Mouse (Mus musculus) right cerebral cortex, adult 18-20 months (tissue): ENCODE measurements around the gene Enc1.

Source experiments
- DNase-seq: peaks from one replicate; pipeline ENCODE4 v3.0.0; 2022; ENCODE audit warnings: mixed read lengths

The Enc1 gene

DNA sequence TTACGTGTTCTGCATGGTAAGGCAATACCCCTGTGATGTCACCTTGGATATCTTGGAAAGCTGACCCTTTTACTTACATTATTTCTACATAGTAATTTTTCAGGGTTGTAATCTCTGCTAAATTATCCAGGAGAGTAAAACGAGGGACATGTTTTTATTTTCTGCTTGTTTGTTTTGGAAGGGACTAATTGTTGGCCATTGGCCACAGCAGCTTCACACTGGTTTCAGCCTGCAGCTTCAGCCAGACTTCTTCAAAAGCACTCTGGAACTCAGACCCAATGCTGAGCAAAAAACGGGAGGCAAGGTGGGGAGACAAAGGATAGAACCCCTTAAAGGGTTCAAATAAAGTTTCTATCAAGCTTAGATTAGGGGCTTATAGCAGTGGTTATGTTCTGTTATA is 10.8 kb upstream of the Enc1 start:
- no peak for DNase-seq

DNA sequence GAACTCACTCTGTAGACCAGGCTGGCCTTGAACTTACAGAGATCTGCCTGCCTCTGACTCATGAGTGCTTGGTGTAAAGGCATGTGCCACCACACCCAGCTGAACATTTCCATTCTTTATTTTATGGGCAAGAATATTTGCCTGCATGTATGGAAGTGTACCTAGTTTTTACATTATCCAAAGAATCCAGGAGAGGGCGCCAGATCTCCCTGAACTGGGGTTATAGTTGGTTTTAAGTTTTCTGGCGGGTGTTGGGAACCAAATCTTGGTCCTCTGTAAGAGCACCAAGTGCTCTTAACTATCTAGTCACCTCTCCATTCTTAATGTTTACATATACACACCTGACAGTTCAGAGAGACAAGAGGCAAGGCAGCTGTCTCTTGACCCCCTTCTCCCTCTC is 7.8 kb upstream of the Enc1 start:
- no peak for DNase-seq

DNA sequence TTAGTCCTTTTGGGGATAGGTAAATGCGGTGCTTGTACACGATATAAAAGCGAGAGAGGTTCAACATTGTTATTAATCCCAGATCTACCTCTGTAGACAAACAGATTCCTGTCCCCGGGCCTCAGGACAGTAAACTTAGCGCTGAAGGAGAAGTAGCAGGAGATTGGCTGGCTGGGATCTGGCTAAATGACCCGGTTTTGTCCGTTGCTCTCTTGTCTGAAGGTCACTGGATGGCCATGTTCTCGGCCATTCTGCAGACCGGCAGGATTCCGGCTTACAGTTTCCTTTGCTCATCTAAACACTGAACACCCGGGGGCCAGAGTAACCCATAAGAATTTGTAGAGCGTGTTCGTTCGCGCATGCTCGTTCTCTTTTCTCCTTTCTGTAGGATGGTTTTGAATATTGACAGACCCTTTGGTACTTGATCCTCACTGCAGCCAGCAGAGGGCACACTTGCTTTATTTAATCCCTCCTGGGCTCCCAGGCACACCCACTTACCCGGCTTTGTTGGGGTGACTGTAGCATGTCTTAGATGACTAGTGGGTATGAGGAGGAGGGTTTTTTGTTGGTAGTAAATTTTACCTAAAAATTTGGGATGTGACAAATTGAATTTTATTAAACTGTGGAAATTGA is 6.0 kb upstream of the Enc1 start:
- DNase-seq, result peak; percentile 91

DNA sequence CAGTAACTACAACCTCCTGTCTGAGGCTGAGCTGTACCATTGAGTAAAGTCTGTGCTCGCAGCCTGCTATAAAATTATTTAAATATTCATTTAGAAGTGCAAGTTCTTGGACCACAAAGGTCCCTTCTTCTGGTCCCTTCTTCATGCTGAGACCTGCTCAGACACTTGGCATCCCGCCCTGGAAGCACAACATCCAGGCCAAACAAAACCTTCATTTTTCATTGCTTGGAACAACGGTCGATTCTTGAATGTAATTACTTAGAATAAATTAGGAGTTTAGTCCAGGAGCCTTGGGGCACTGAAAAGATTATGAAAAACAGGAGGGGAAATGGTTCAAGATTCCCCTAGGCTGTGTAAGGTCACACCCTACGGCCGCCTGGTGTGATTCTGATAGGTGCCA is 5.0 kb upstream of the Enc1 start:
- no peak for DNase-seq

DNA sequence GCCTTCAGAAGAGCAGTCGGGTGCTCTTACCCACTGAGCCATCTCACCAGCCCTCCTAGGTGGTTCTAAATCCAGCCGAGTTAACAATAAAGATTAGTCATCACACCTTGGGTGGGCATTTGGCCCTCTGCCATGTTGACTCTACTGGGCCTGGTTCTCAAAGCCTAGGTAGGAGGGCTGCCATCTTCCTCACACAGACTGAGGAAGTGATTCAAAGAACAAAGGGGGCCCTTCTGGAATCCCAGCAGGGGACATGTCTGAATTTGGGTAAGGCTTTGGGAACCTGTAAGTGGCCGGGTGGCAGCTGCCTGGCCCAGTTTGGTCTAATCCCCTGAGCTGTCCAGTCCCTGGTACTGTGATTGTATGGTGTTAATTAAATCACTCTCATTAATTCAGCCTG is 3.2 kb upstream of the Enc1 start:
- DNase-seq, result no peak

DNA sequence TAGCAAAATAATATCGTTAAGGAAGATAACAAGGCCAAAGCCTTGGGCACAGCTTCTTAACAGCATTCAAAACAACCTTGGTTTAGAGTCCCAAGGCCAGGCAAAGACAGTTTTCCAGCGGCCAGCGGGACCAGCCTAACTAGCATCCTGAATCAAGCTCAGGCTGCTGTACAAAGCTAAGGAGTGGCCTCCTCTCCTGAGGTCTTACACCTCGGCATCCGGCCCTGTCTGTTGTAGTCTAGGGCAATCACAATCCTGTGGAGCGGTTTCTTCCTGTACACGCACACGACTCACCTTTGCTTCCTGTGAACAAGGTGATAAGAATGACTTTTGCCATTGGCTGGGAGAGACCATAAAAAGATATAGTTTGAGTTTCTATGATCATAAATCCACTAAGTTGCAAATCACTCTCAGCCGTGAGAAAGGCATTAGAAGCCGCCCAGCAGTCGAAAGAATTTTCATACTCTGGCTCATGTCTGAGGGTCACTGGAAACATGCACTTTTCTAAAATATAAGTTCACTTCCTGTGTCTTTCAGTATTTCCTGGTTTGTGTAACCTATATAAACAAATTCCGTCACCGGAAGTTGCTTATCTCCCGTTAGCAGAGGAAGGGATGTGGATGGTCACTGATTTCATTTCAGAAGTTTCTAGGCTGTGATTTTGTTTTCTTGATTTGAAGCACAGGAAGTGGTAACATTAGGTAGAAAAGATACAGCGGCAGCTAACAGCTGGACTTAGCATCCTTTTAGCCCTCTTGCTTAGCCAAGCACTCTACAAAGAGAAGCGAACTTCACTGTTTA is 2.5 kb upstream of the Enc1 start:
- DNase-seq, result no peak

DNA sequence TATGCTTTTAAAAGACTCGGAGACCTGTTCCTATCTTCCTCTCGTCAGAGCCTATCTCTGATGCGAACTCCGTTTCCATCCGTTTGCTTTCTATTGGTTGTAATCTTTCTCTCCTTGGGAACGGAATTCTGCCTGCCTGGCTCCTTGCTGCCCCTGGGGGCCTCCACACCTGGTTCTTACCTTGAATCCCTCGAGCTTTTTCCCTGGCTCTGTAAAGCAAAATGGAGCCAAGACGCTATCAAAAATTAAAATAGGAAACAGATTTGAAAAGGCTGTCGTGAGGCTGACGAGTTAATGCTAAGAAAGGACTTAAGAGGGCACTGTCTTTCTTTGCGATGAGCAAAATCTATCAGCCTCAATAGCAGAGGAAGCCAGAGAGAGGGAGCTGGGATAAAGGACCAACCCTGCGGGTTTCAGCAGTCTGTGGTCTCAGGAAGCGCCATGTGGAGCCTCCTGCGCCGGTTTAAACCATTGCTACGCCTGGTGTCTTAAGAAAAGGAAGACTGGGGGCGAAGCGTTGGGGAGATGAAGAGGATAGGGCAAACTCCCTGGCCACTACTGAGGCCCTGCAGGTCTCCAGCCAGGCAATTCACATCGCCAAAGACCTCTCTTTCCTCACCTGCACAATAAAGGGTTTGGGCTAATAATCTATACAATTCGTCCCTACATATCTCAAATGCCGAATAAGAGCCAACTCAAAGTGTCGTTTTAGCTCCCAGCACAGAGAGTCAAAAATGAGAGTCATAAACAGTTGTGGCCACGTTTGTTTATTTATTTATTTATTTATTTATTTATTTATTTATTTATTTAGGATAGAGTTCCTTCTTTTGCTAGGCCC is 1.3 kb upstream of the Enc1 start:
- peak; percentile 75 for DNase-seq

DNA sequence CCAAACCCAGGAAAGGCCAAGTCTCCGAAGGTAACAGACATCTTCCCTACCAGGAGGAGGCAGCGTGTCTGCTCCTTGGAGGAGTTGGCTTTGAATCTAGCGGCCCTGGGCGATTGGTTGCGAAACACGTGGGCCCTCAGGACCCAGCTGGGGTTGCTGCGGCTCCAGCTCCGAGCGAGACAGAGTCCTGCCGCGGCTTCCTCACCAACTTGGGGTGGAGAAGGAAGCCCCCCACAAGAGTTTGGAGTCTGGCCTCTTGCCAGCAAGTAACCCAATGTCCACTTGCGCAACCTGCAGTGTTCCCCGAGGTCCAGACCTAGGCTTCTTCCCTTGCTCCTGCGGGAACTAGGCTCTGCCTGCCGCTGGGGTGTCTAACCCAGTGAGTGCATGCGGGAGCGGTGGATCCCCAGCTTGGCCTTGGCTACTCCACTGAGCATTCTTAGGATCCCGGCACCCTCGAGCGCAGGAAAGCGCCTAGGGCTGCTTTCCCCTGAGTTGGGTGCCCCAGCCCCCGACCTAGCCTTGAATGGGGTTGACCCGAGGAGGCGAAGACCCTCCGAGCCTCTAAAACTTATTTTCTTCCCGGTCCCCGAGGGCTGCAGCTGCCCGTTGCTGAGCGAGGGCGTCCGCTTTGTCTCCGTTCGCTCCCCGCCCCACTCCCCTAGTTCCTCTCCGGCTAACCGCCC is 483 bp upstream of the Enc1 start:
- peak; percentile 82 for DNase-seq

DNA sequence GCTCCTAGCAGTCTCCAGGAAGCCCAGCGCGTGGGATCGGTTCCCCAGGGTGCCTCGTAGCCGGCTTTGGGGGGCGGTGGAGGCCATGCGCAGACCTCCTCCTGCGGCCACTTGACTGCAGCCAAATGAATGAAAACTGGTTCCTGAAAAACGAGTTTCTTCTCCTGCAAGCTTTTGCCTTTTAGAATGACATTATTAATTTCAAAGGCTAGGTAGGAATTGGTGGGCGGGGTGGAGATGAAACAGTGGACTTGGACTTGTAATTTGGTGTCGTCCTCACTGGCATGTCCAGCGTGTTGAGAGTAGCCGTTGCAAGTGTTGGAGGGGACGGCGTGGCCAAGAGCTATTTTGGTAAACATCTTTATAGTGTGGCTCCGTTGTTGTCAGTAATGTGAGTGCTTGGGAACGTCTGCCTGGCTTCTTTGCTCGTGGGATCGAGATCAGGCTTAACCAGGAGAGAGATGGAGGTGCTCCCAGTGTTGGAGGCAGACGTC is 929 bp downstream of the Enc1 start:
- DNase-seq, result no peak

DNA sequence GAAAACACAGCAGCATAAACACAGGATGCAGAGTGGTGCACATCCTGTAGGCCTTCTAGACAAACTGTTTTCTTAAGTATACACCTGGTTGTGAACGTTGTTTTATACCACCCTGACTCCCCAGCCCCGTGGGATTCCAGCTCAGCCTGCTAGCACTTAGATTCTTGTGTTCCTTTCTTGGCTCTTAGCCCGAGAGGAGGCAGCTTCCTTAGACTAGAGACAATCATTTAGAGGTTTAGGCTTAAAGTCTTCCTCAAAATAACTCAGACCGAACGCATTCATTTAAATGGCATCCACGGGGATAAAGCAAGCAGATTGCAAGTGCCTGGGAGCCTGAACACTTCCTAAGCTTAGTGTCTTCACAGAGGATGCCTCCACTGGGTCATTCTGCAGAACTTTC is 1.8 kb downstream of the Enc1 start:
- no peak for DNase-seq

DNA sequence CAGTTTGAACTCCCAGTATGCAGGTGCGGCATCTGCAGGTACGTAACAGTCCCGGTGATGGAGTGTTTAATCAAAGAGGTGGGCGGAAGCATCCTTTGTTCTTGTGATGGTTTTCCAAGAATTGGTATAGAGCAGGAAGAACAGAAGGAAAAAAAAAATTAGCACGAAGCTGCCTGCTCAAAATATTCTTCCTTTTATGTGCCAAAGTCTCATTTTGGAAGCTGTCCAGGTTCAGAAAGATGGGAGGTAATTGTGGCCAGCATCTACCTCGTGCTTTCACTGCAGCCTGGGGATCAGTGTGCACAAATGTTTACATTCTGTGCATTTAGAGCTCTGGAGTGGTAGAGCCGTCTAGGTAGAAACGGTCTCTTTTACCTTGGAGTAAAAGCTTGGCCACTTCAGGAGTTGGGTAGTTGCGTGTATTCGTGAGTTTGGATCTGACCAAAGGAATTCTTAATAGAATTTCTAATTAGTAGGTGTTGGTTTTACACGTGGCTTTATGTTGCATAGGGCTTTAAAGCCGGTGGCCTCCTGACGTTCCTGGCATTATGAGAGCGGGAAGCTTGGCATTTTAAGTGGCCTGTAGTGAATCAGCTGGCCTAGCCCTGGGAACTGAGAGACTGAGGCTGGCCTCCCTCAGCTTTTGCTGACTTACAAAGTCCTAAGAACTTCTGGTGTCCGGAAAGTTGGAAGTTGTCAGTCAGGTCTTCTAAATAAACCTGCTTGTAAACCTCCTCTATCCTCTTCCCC is 3.2 kb downstream of the Enc1 start:
- no peak for DNase-seq

DNA sequence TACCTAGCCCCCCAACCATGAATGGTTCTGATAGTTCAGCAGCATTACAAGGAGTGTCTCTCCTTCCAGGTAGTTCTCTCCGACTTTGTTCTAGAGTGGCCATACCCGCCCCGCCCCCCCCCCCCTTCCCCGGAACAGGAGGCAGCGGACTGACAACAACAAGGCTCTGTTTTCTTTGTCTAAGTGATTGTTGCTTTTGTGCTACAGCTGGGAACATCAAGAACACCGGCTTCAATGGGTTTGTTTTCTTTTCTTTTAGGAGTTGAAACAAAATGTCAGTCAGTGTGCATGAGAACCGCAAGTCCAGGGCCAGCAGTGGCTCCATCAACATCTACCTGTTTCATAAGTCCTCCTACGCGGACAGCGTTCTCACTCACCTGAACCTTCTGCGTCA is 3.8 kb downstream of the Enc1 start:
- no peak for DNase-seq

DNA sequence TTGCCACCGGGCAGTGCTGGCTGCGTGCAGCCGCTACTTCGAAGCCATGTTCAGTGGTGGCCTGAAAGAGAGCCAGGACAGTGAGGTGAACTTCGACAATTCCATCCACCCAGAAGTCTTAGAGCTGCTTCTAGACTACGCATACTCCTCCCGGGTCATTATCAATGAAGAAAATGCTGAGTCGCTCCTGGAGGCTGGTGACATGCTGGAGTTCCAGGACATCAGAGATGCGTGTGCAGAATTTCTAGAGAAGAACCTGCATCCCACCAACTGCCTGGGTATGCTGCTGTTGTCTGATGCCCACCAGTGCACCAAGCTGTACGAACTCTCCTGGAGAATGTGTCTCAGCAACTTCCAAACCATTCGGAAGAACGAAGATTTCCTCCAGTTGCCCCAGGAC is 4.3 kb downstream of the Enc1 start:
- no peak for DNase-seq

DNA sequence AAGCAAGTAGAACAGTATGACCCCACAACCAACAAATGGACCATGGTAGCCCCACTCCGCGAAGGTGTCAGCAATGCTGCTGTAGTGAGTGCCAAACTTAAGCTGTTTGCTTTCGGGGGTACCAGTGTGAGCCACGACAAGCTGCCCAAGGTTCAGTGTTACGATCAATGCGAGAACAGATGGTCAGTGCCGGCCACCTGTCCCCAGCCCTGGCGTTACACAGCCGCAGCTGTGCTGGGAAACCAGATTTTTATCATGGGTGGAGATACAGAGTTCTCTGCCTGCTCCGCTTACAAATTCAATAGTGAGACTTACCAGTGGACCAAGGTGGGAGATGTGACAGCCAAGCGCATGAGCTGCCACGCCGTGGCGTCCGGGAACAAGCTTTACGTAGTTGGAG is 5.3 kb downstream of the Enc1 start:
- DNase-seq, result no peak

DNA sequence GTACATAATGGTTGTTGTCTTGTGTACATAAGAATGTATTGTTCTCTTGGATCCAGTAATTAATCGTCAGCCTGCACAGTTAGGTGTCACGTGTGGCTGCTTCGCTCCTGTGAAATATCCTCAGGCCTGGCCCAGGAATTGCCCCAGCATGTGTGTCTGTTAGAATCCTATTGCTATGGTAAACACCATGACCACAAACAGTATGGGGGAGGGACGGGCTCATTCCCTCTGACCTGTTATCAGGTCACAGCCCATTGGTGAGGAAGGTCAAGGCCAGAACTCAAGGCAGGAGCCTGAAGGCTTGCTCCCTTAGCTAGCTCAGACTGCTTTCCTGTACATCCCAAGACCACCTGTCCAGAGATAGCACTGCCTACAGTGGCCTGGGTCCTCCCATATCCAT is 6.8 kb downstream of the Enc1 start:
- no peak for DNase-seq

DNA sequence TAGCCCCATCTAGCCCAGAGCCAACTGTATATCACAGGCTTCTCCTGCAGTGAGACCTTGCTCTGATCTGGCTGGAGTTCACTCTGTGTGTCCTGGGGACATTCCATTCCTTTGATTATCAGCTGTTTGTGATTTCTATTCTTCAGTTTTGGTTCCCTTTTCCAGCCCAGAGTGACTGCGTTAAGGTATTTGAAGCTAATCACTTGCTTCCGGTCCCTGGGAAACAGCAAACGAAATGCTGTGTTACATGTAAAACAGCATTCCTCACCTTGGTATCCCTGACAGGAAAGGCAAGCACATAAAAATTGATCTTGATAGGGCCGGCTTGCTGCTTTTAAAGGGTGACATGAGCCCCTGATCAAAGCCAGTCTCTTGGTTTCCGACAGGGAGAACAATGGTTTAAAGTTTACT is 8.2 kb downstream of the Enc1 start:
- no peak for DNase-seq

DNA sequence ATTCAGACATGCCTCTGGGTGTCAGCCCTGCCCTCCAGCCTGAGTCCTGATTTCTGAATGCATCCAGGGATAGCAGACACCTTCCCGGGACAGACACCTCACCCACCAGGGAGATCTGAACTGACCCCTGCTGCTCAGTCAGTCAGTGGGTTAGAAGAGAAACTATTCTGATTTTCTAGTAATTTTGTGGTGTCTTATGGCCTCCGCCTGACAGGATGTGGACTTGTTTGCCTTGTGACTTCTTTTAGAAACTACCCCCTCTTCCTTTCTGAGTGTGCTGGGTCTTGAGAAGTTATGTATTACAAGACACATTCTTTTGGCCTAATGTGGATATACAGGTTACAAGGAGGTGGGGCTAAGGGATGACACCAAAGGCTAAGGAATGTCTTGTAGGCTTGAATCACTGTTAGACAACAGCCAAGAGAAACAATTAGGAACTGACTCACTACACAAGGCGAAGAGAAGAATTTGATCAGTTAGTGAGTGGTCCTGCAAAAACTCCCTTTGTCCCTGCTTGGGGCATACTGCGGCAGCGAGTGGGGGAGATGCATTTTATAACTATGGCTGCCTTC is 8.7 kb downstream of the Enc1 start:
- no peak for DNase-seq

DNA sequence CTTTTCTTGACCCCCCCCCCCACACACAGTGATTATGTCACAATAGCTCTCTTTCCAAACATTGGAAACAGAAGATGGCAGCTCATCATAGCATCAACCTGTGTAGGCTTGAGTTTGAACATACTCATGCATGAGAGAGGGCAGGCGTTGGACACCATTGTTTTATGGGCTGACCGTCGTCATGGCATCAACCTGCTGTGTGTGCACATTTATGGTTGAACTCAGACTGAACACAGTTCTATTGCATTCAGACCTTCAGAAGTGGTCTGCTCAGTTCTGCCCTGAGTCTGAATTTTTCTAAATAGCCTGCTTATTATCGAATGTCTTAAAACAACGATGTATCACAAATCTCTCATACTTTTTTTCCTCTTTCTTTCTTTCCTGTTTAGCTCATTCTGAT is 9.2 kb downstream of the Enc1 start:
- DNase-seq, result no peak

DNA sequence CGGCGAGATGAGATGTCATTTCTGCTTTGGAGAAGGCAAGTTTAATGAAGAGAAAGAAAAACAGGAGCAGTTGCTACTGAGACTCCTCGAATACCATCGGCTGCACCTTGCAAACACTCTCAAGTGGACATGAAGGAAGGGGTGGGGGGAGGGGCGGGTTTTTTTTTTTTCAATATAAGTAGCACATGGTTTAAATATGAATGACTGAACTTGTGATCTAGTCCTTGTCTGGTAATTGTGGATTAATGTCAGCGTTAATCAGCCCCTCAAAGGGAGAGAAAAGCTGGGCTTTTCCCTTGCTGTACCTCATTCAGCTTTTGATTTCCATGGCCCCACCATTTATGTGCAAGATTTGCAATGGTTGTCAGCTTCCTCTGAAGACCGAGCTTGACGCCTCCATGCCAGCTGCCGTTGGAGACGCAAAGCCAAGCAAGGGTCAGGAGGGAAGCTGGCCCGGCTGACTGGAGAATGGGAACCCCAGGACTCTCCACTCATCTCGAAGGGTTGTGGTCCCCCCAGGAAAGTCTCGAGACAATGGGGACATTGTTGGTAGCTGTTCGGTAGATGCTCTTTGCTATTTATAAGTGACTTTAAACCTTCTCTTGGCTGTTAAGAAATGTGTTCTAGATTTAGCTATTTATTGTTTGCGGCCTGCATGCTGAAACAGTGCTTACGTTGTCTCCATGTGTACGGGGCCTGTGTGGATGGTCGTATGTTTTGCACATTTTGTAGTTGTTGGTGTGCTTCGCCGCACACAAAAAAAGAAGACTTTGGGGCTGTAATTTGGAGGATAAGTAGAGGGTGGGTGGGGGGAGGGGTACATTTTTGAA is 9.9 kb downstream of the Enc1 start:
- no peak for DNase-seq

DNA sequence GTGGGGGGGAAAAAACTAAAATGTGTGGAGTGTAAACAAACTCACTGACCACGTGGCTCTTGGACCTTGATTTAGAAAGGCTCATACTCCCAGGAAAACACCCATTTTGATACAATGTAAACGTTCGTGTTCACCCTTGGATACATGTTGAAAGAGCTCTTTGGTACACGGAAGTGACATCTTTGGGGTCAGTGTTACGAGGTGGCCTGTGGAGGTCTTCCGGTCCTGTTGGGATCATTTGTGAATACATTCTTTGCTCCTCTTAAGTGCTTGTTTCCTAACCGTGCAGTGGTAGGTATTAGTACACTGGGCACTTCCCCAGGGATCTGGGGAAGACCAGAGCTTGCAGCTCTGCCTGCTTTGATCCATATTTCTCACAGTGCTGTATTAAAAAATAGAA is 10.8 kb downstream of the Enc1 start:
- no peak for DNase-seq

DNA sequence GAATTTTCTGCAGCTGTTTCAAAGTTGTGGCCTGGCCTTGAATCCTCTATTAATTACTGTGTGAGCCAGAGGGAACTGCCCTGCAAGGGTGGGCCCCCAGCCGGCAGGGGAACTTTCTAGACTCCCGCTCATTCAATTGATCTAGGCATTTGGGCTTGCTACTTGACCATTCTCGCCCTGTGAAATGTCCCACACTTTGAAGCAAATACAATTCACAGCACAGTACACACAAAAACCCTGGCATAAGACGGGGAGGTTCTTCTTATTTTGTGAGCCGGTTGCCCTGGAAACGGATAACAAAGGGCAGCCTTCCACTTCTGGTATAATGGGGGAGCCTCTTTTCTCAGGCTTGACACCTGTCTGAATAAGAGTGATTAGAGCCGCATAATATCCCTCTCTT is 11.6 kb downstream of the Enc1 start:
- no peak for DNase-seq
